Mouse (Mus musculus) liver, embryonic 14.5 days (tissue): ENCODE results near the gene H2-Eb1. TPM values are rescaled to one million over a fixed set of nuclear protein-coding genes. Genes with fewer than 3 reads are reported as not detected.

Experiments
- ATAC-seq: fragments of 200-750 bp; cut with Nextera tagmentation; 2 replicates; pipeline ENCODE4 v1.8.0; 2017; ENCODE audit warnings: moderate number of reproducible peaks, mild to moderate bottlenecking, moderate library complexity; ENCODE audit not compliant: insufficient read depth
- DNase-seq, 3 experiments: peaks; one replicate each; pipeline ENCODE4 v3.0.0-alpha.2; 2012 to 2013; ENCODE audit warnings: low read depth in 3 of 3, low spot score in 3 of 3
- H3K27ac ChIP-seq: fragments of 300-500 bp; sonication (generic); 2 replicates; pipeline ENCODE4 v1.5.1; 2014; ENCODE audit warnings: moderate library complexity, mild to moderate bottlenecking, control low read depth, inconsistent platforms
- H3K27me3 ChIP-seq: fragments of 300-500 bp; sonication (generic); 2 replicates; pipeline ENCODE4 v1.6.1; 2014; ENCODE audit warnings: mild to moderate bottlenecking, low read length, moderate library complexity; ENCODE audit not compliant: control insufficient read depth, insufficient read depth
- H3K36me3 ChIP-seq: fragments of 300-500 bp; sonication (generic); replicated peaks from 2 replicates; pipeline ENCODE4 v1.6.1; 2014; ENCODE audit warnings: low read depth; ENCODE audit not compliant: control insufficient read depth, insufficient read depth
- H3K4me1 ChIP-seq, 2 experiments: fragments of 200-500 bp in 1 of 2; fragments of 300-500 bp in 1 of 2; sonication (generic) in 1 of 2; replicated peaks; 2 replicates each; pipeline ENCODE4 v1.6.1; 2012 to 2014; ENCODE audit warnings: antibody characterized with exemption in 1 of 2, inconsistent platforms in 1 of 2, low read length in 1 of 2; ENCODE audit not compliant: control insufficient read depth in 2 of 2, insufficient read depth in 2 of 2
- H3K4me2 ChIP-seq: fragments of 300-500 bp; sonication (generic); 2 replicates; pipeline ENCODE4 v1.6.1; 2014; ENCODE audit warnings: low read depth, mild to moderate bottlenecking, control low read depth, moderate library complexity
- H3K4me3 ChIP-seq, 2 experiments: fragments of 200-500 bp in 1 of 2; fragments of 300-500 bp in 1 of 2; sonication (generic) in 1 of 2; 2 replicates each; pipeline ENCODE4 v1.5.1; 2012 to 2014; ENCODE audit warnings: low read depth in 2 of 2, low read length in 2 of 2, mild to moderate bottlenecking in 2 of 2, control low read depth in 1 of 2, inconsistent platforms in 1 of 2, moderate library complexity in 1 of 2; ENCODE audit not compliant: insufficient read depth in 1 of 2
- H3K9ac ChIP-seq: fragments of 300-500 bp; sonication (generic); replicated peaks from 2 replicates; pipeline ENCODE4 v1.6.1; 2014; ENCODE audit warnings: mild to moderate bottlenecking, control low read depth, moderate library complexity
- H3K9me3 ChIP-seq: fragments of 300-500 bp; sonication (generic); 2 replicates; pipeline ENCODE4 v1.6.1; 2016; ENCODE audit warnings: low read length, mixed read lengths; ENCODE audit not compliant: control insufficient read depth
- CTCF ChIP-seq: IDR thresholded peaks from 2 replicates; pipeline ENCODE4 v1.5.1; 2016; ENCODE audit warnings: antibody characterized with exemption, low read depth, control low read depth
- EP300 ChIP-seq: IDR thresholded peaks from 2 replicates; pipeline ENCODE4 v1.6.1; 2016; ENCODE audit warnings: antibody characterized with exemption, low read depth
- WGBS: fragments of 180-500 bp; shearing (Covaris S2); extraction: QIAGEN DNeasy Blood & Tissue Kit; methylation state at CpG from one replicate; pipeline ENCODE4 v1.1.7; 2014; ENCODE audit not compliant: insufficient replicate concordance; 5-methylcytosine and 5-hydroxymethylcytosine counted together
- polyA plus RNA-seq, 2 experiments: library from polyadenylated mRNA; depleted of rRNA in 1 of 2; stranded (reverse) in 1 of 2; unstranded in 1 of 2; fragments of >200 nt; fragmentation: Nextera tagmentation in 1 of 2; extraction: Ambion mirVana in 1 of 2; gene quantifications; 2 replicates each; pipeline versions ENCODE4 v1.2.1 to v1.2.3; 2012 to 2014

Gene H2-Eb1
- polyA plus RNA-seq, 2 experiments: 0.65 to 0.80 TPM

- H3K36me3 ChIP-seq: no peaks in the 10 kb centered on the region
- no peak overlapping the region for H3K27ac ChIP-seq
- WGBS: 3% methylated on average over 8 of the region's 8 CpGs
- peak overlapping the region; percentile 66 for H3K4me2 ChIP-seq
- peaks cover 30% of the 10 kb centered on the region for H3K27me3 ChIP-seq
- TF ChIP-seq EP300: no peak
- no peak for TF ChIP-seq CTCF
- peak; percentile 50 for ATAC-seq
- no peak overlapping the region; the same call in 1 of the 2 replicates for H3K9ac ChIP-seq
- DNase-seq: peak in 2 of 3 experiments; percentile 46 to 47
- peak overlapping the region; percentile 38 to 55 for H3K4me3 ChIP-seq
- H3K4me1 ChIP-seq: peaks cover 0 to 7% of the 10 kb centered on the region in 2 experiments; a peak in 2 of 4 replicates
- no peaks in the 10 kb centered on the region for H3K9me3 ChIP-seq
These were observed 42.6 kb upstream of the H2-Eb1 start for GRCm38 (mm10) chr17:34263068-34263467.

- peak overlapping the region; percentile 47 to 55; a peak in 3 of 4 replicates for H3K4me3 ChIP-seq
- H3K4me2 ChIP-seq: peak overlapping the region; percentile 66
- DNase-seq (no peak), ATAC-seq (no peak)
- no peak overlapping the region for H3K27ac ChIP-seq
- H3K4me1 ChIP-seq: peaks cover 0 to 7% of the 10 kb centered on the region in 2 experiments; a peak in 2 of 4 replicates
- H3K9me3 ChIP-seq: no peaks in the 10 kb centered on the region
- peaks cover 30% of the 10 kb centered on the region for H3K27me3 ChIP-seq
- no peak for TF ChIP-seq EP300
- peak; percentile 27; the same call in 1 of the 2 replicates for TF ChIP-seq CTCF
- H3K36me3 ChIP-seq: no peaks in the 10 kb centered on the region
- WGBS: 6% methylated on average over 14 of the region's 14 CpGs
- no peak overlapping the region for H3K9ac ChIP-seq
These were observed 41.8 kb upstream of the H2-Eb1 start for GRCm38 (mm10) chr17:34263811-34264371.

GRCm38 (mm10) chr17:34264452-34265351 lies 41.0 kb upstream of the H2-Eb1 start:
- Histone ChIP-seq H3K27ac (no peak overlapping the region), H3K9me3 (no peaks in the 10 kb centered on the region), H3K9ac (0 out of 2 replicates have a peak overlapping the region, but pooled peaks have one; percentile 14), H3K36me3 (no peaks in the 10 kb centered on the region), H3K27me3 (peaks cover 30% of the 10 kb centered on the region), H3K4me1 (peaks cover 0 to 7% of the 10 kb centered on the region in 2 experiments; a peak in 2 of 4 replicates), H3K4me3 (peak overlapping the region; percentile 42 to 47), H3K4me2 (peak overlapping the region; percentile 66)
- DNase-seq: no peak
- no peak for ATAC-seq
- TF ChIP-seq CTCF: no peak
- TF ChIP-seq EP300: no peak
- 1% methylated on average over 79 of the region's 93 CpGs for WGBS

GRCm38 (mm10) chr17:34268262-34268661 lies 37.4 kb upstream of the H2-Eb1 start:
- Histone ChIP-seq H3K9ac (no peak overlapping the region), H3K4me2 (no peak overlapping the region)

GRCm38 (mm10) chr17:34268748-34269147 lies 36.9 kb upstream of the H2-Eb1 start:
- DNase-seq (no peak), ATAC-seq (no peak)
- no peaks in the 10 kb centered on the region for H3K9me3 ChIP-seq
- 56% methylated on average over 2 of the region's 2 CpGs for WGBS
- H3K36me3 ChIP-seq: no peaks in the 10 kb centered on the region
- H3K4me2 ChIP-seq: no peak overlapping the region
- H3K9ac ChIP-seq: no peak overlapping the region
- H3K27me3 ChIP-seq: peaks cover 18% of the 10 kb centered on the region
- no peak overlapping the region for H3K27ac ChIP-seq
- H3K4me3 ChIP-seq: no peak overlapping the region
- H3K4me1 ChIP-seq: peaks cover 0 to 3% of the 10 kb centered on the region in 2 experiments; a peak in 2 of 4 replicates
- TF ChIP-seq EP300 (no peak), CTCF (no peak)

More at GRCm38 (mm10) chr17:34268262-34268661, 37.4 kb upstream of the H2-Eb1 start:
- H3K36me3 ChIP-seq: no peaks in the 10 kb centered on the region
- TF ChIP-seq EP300 (no peak), CTCF (no peak)
- 60% methylated on average over 2 of the region's 2 CpGs for WGBS
- peaks cover 0 to 7% of the 10 kb centered on the region in 2 experiments; a peak in 2 of 4 replicates for H3K4me1 ChIP-seq
- H3K27me3 ChIP-seq: peaks cover 23% of the 10 kb centered on the region
- DNase-seq (no peak), ATAC-seq (no peak)
- no peak overlapping the region for H3K4me3 ChIP-seq
- no peak overlapping the region for H3K27ac ChIP-seq
- H3K9me3 ChIP-seq: no peaks in the 10 kb centered on the region
